Mouse (Mus musculus) thymus, postnatal 25 days (tissue): ENCODE measurements around the gene Lrrc49.

Experiments used
- DNase-seq: peaks from one replicate; pipeline ENCODE4 v3.0.0; 2022

The Lrrc49 gene

DNA sequence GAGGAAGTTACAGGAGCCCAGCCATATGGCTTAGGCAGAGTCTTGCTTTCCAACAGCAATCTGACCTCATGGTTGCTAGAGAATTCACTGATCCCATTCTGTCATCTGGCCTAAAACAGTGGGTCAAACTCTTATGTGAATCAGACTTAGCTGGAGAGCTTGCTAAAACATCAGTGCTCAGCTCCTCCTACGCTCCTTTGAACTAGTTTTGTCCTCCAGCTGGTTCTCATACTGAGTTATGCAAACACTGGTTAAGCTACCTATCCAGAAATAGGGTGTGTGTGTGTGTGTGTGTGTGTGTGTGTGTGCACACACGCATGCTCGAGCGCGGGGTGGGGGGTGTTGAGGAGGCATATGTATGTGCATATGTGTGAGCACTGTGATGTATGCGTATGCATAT lies 15.4 kb downstream of the Lrrc49 start:
- DNase-seq = no peak

DNA sequence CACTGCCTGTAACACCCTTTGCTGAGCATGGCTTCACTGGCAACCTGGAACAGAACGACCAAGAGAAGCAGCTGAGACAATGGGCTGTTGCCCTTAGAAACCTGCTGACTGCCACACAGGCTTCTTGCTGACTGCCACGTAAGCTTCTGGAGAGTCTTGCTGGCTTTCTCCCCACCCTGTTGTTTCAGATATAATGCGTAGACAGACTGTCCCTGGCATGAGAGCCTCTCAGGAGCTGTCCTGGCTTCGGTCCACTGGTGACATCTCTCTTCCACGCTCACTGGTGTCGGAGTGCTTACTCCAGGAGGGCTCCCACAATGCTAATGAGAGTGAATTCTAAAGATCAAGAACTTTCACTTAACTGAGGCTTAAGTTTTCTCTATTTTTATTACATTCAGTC lies 19.1 kb downstream of the Lrrc49 start:
- DNase-seq = no peak

GRCm38 (mm10) chr9:60665535-60665934 lies 22.4 kb downstream of the Lrrc49 start:
- DNase-seq = no peak

- no peak for DNase-seq
Measured at GRCm38 (mm10) chr9:60664866-60665265, 23.1 kb downstream of the Lrrc49 start.

DNA sequence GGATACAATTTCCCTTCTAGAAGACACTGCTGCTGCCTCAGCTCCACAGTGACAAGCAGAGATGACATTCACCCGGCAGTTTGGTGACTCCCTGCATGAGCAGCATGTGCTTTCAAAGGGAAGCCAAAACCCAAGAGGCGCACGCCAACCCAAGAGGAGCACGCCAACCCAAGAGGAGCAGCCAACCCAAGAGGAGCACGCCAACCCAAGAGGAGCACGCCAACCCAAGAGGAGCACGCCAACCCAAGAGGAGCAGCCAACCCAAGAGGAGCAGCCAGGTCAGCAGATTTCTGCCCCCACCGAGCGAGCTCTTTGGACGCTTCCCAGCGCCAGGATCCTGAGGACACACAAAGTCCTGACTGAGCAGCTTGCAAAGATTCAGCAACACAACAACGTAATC lies 23.6 kb downstream of the Lrrc49 start:
- no peak for DNase-seq

DNA sequence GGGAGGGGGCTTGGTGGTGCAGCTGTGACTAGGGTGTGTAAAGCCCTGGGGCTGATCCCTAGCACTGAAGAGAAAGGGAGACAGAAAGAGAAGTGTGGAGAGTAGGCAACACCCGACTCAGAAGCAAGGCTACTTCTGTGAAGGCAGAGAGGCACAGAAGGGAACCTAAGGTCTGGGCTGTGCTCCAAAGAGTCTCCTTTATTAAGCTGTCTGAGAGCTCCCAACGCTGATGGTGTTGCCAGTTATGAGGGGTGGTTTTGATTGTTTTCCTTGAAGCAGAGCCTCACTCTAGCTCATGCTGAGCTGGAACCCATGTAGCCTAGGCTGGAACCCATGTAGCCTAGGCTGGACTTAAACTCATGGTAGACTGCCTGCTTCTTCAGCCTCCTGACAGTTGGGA lies 25.0 kb downstream of the Lrrc49 start:
- DNase-seq = no peak

DNA sequence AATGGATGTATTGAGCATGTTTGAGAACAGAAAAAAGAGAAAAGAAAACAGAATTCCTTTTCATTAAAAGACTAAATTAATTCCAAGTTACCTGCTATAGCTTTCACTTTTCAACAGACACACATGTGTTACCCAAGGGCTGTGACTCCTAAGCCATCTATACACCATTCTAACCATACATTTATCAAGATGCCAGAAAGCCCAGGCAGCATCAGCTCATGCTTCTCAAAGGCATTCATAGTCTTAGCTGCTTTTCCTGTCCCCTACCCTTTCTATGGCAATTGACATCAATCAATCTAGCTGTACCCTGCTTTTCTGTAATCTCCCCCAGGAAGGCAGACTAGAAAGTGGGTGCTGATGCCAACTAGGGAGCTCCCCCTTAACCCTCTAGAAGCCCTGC lies 34.4 kb downstream of the Lrrc49 start:
- DNase-seq = no peak

- no peak for DNase-seq
Measured at GRCm38 (mm10) chr9:60653137-60653536, 34.8 kb downstream of the Lrrc49 start.

- no peak for DNase-seq
Measured at GRCm38 (mm10) chr9:60650277-60650676, 37.7 kb downstream of the Lrrc49 start.

DNA sequence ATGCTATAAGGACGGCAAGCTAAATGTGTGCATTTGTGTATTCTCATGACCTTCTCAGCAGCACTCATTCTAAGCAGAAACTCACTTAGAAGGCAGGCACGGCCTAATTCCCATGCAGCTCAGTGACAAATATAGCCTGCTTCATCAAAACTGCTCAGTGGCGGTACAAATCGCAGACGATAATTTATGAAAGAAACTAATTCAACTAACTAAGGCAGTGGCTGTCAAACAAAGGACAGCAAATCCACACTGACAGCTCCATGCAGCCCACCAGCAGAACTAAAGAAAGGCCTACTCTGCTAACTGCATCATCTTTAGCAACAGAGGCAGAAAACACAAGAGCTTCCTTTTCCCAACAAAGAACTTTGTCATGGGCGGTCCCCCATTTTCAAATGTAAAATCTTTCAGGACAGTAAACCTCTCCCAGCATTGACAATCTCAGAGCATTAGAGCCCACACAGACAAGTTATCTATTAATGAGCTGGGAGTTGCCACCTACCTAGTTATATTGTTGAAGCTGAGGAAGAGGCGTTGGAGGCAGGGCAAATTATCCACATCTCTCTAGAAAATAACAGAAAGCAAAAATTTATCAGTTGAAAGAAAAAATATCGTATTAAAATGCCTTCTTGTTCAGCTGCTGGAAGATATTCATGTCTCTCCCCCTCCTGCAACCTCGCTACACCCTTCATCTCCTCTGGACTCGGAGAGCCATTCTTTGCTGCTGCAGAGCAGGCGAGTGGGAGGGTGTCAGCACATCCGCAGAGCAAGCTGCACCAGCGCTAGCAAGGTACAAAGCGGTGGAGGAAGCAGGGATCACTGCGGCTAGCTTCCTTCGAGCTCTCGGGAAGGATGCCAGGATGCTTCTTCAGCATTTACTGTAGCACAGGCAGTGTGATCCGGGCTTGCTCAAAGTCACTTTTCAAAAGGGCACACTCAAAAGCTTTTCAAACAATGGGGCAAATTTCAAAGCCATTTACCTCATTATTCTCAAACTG lies 38.7 kb downstream of the Lrrc49 start:
- no peak for DNase-seq

- DNase-seq = no peak
Measured at GRCm38 (mm10) chr9:60633601-60634000, 54.4 kb downstream of the Lrrc49 start.

GRCm38 (mm10) chr9:60626311-60626791 lies 61.6 kb downstream of the Lrrc49 start:
- DNase-seq = no peak

GRCm38 (mm10) chr9:60625895-60626294 lies 62.1 kb downstream of the Lrrc49 start:
- DNase-seq = no peak

DNA sequence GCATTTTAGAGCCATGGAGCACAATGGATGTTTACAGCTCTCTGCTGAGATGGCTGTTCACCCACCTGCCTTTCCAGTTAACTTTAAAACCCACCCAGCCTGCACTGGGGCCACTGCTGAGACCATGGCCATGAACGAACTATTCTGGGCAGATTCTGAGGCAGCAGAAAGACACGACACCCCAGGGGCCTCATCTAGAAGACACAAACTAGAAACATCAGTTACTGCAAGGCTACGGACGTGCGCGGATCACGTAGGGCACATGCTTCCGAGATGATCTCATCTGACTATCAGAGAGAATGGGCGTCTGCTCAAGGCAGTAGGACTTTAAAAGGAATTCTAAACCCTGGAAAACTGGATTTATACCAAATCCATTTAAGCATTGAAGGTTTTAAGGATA lies 71.0 kb downstream of the Lrrc49 start:
- DNase-seq = no peak

DNA sequence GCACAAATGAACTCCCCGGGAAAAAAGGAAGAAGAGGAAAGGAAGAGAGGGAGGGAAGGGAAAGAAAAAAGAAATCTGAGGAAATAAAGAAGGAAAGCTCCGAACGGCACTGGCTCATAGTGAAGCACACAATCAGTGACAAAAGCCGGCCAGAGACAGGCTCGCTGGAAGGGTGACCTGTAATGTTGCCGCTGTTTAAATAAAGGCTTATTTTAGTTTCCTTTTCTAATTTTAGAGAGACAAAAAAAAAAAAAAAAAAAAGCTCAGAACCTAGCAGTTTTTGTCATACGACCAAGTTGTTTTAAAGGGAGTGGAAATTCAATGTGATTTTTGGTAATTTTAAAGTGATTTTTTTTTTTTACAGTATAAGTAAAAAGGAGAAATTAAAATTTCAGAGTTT lies 71.6 kb downstream of the Lrrc49 start:
- no peak for DNase-seq

DNA sequence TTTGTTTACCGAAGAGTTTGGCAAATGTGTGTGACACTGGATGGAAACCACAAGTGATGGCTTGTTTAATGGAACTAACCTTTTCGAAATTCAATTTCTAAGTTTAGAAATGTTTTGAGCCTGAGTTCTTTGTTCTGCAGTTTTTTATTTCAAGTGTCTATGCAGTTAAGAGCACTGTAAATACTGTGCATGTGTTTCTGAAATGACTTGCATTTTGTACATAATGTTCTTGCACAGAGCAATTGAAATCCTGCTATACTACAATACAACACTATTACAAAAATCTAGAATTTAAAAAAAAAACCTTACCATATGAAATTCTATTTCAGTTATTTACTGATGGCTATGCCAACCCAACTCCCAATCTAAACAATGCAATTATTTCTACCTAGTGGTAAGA lies 75.7 kb downstream of the Lrrc49 start:
- DNase-seq = no peak

DNA sequence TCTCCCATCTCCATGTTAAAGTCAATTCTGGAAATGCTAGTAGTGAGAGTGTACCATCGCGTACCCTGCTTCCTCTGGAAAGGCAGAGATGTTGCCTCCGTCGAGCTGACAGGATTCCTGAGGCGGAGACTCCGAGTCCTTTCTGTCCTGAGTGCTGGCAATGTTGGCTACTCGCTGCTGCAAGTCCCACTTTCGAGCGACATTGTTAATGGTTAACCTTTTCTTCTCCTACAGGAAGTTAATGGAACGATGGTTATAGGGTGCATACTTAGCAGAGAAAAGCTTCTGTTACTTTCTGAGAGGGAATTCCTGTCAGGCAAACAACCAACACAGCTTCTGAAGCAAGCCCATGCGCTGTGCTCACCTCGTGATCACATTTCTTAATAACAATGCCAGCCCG lies 77.8 kb downstream of the Lrrc49 start:
- DNase-seq = no peak

DNA sequence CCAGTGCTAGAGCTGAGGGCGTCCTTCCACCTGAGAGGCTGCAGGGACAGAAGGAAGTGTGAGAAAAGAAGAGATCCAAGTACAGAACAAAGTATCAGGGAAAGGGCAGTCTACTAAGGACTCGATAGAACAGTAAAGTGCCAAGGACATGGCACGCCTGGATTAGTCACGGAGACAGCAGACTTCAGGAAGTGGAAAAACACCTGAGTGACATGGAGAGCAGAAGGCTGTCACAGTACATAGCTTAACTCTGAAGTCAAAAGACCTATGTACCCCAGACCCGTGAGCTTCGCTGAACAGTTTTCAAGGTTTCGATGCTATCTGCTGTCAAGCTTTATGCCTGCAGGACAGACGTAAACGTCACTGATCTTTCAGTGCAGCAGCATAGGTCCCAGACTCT lies 79.1 kb downstream of the Lrrc49 start:
- no peak for DNase-seq

DNA sequence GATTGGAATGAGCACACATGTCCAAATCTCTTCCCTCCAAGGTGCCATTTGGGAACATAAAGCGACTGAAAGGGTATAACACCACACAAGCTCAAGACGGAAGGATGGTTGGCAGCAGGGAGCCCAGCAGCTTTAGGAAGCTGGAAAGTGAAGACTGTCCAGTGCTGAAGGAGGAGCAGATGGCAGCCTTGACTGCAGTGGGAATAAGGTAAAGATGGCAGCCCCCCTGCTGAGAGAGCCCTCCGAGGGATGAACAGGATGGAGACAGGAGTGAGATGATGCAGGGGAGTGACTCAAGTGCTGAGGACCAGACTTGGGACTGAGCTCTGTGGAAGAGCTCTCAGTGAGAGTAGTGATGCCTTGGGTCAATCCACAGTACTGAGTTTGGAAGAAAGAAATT lies 79.9 kb downstream of the Lrrc49 start:
- no peak for DNase-seq

- DNase-seq = no peak
Measured at GRCm38 (mm10) chr9:60604971-60605370, 83.0 kb downstream of the Lrrc49 start.

DNA sequence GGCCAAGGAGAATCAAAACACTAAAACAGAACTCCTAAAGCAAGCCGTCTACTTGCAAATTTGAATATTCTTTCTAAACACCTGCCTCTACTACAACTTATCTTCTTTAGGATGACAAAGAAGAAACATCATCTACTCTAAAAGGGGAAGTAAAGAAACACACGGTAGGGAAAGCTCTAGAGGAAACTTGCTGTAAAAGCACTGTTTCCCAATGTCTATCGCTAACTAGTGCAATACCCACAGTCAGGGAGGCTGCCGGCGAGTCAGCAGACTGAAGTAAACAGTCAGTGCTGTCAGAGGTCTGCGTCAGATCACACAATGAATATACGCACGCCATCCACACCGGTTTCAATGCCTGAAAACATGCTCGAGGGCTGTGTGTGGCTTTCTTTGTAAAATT lies 86.0 kb downstream of the Lrrc49 start:
- no peak for DNase-seq

DNA sequence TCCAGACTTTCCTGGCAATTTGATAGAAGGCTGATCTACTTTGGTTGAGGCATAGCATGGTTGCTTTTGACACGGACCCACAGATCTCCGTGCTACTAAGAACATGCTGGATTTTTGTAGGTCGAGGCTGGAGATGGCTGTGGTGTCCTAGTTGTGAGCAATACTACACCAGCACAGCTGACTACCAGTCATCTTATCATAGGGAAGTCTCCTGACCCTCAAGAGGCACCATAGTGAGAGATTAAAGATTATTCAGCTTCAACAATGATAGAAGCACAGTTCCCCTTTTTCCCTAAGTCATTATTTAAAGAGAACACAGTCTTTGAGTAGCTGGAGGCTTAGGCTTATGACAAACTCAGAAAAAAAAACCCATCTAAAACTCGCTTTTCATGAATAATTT lies 87.7 kb downstream of the Lrrc49 start:
- DNase-seq = no peak

- DNase-seq = peak; percentile 2
Measured at GRCm38 (mm10) chr9:60599489-60599888, 88.5 kb downstream of the Lrrc49 start.

DNA sequence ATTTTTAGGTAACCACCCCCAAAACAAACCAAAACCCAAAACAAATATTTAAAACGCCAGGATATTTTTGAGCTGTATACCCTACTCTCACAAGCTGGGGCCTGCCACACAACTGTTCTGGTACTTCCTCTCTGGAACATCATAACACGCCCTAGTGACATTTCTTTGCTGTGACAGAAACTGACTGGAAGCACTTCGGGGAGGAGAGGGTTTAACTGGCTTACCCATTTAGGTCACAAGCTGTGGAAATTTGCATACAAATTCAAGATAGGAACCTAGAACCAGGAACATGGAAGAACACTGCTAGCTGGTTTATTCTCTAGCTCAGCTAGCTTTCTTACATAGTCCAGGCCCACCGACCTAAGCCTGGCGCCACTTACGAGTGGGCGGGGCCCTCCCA lies 92.6 kb downstream of the Lrrc49 start:
- DNase-seq = no peak

- DNase-seq = no peak
Measured at GRCm38 (mm10) chr9:60592974-60593373, 95.0 kb downstream of the Lrrc49 start.
